Mouse (Mus musculus) embryonic facial prominence, embryonic 11.5 days (tissue): ENCODE data around the gene Cbfa2t3. TPM values are rescaled to one million over a fixed set of nuclear protein-coding genes. Genes with fewer than 3 reads are reported as not detected.

Experiments used
- ATAC-seq: fragments of 200-750 bp; cut with Nextera tagmentation; replicated peaks from 2 replicates; pipeline ENCODE4 v1.8.0; 2017; ENCODE audit warnings: low read depth; ENCODE audit not compliant: insufficient number of reproducible peaks, low FRiP score, low TSS enrichment
- DNase-seq: peaks from one replicate; pipeline ENCODE4 v3.0.0-alpha.2; 2015; ENCODE audit warnings: low spot score
- H3K27ac ChIP-seq: fragments of 300-500 bp; sonication (generic); replicated peaks from 2 replicates; pipeline ENCODE4 v1.5.1; 2014; ENCODE audit warnings: mild to moderate bottlenecking, low read depth, low read length, control low read depth
- H3K27me3 ChIP-seq: fragments of 300-500 bp; sonication (generic); 2 replicates; pipeline ENCODE4 v1.6.1; 2014; ENCODE audit warnings: mild to moderate bottlenecking, low read length, moderate library complexity, mixed read lengths; ENCODE audit not compliant: control insufficient read depth, insufficient read depth
- H3K36me3 ChIP-seq: fragments of 300-500 bp; sonication (generic); replicated peaks from 2 replicates; pipeline ENCODE4 v1.6.1; 2014; ENCODE audit warnings: low read depth, mild to moderate bottlenecking, low read length, moderate library complexity, mixed read lengths; ENCODE audit not compliant: control insufficient read depth, insufficient read depth
- H3K4me1 ChIP-seq: fragments of 300-500 bp; sonication (generic); 2 replicates; pipeline ENCODE4 v1.6.1; 2014; ENCODE audit warnings: low read length, mixed read lengths; ENCODE audit not compliant: control insufficient read depth, insufficient read depth
- H3K4me2 ChIP-seq: fragments of 300-500 bp; sonication (generic); 2 replicates; pipeline ENCODE4 v1.6.1; 2014; ENCODE audit warnings: low read depth, mild to moderate bottlenecking, control low read depth, low read length, moderate library complexity
- H3K4me3 ChIP-seq: fragments of 300-500 bp; sonication (generic); 2 replicates; pipeline ENCODE4 v1.5.1; 2014; ENCODE audit warnings: low read depth, low read length, control low read depth
- H3K9ac ChIP-seq: fragments of 300-500 bp; sonication (generic); replicated peaks from 2 replicates; pipeline ENCODE4 v1.6.1; 2014; ENCODE audit warnings: mild to moderate bottlenecking, control low read depth, low read length
- H3K9me3 ChIP-seq: fragments of 300-500 bp; sonication (generic); replicated peaks from 2 replicates; pipeline ENCODE4 v1.6.1; 2016; ENCODE audit warnings: mild to moderate bottlenecking, low read length, inconsistent platforms, mixed read lengths; ENCODE audit not compliant: control insufficient read depth
- WGBS: fragments of 180-500 bp; shearing (Covaris S2); extraction: QIAGEN DNeasy Blood & Tissue Kit; methylation state at CpG from one replicate; pipeline ENCODE4 v1.1.7; 2014; 5-methylcytosine and 5-hydroxymethylcytosine counted together
- polyA plus RNA-seq: library from polyadenylated mRNA; unstranded; fragments of >200 nt; fragmentation: Nextera tagmentation; extraction: Ambion mirVana; gene quantifications from 2 replicates; pipeline ENCODE4 v1.2.1, GENCODE M21; 2014

Cbfa2t3 gene
- polyA plus RNA-seq, 1 experiment from 2014 or later, result 1.9 TPM

- WGBS, result 72% methylated on average over 3 of the region's 3 CpGs
- ATAC-seq (no peak), DNase-seq (no peak)
- no peaks in the 10 kb centered on the region for H3K4me1 ChIP-seq
- no peak overlapping the region for H3K4me2 ChIP-seq
- H3K9ac ChIP-seq, result no peak overlapping the region
- no peaks in the 10 kb centered on the region for H3K36me3 ChIP-seq
- no peaks in the 10 kb centered on the region for H3K9me3 ChIP-seq
- H3K4me3 ChIP-seq, result no peak overlapping the region
- H3K27me3 ChIP-seq, result no peaks in the 10 kb centered on the region
- no peak overlapping the region for H3K27ac ChIP-seq
Measured at GRCm38 (mm10) chr8:122704612-122705011, 5.7 kb upstream of the Cbfa2t3 start.

- ATAC-seq (no peak), DNase-seq (no peak)
- Histone ChIP-seq H3K9me3 (no peaks in the 10 kb centered on the region), H3K4me2 (no peak overlapping the region), H3K4me3 (no peak overlapping the region), H3K27me3 (no peaks in the 10 kb centered on the region), H3K27ac (no peak overlapping the region), H3K4me1 (no peaks in the 10 kb centered on the region), H3K9ac (no peak overlapping the region), H3K36me3 (no peaks in the 10 kb centered on the region)
- 83% methylated on average over 6 of the region's 6 CpGs for whole genome bisulfite sequencing
Measured at GRCm38 (mm10) chr8:122702957-122703356, 4.0 kb upstream of the Cbfa2t3 start.

GRCm38 (mm10) chr8:122702301-122702941 lies 3.5 kb upstream of the Cbfa2t3 start:
- Histone ChIP-seq H3K9me3 (no peaks in the 10 kb centered on the region), H3K4me3 (no peak overlapping the region), H3K9ac (no peak overlapping the region), H3K27ac (no peak overlapping the region), H3K27me3 (no peaks in the 10 kb centered on the region), H3K36me3 (no peaks in the 10 kb centered on the region), H3K4me2 (no peak overlapping the region), H3K4me1 (no peaks in the 10 kb centered on the region)
- DNase-seq, result no peak
- WGBS, result 59% methylated on average over 10 of the region's 10 CpGs
- ATAC-seq, result no peak

GRCm38 (mm10) chr8:122701441-122702185 lies 2.7 kb upstream of the Cbfa2t3 start:
- no peak overlapping the region for H3K9ac ChIP-seq
- no peaks in the 10 kb centered on the region for H3K27me3 ChIP-seq
- H3K4me2 ChIP-seq, result no peak overlapping the region
- no peak overlapping the region for H3K4me3 ChIP-seq
- no peaks in the 10 kb centered on the region for H3K4me1 ChIP-seq
- H3K36me3 ChIP-seq, result no peaks in the 10 kb centered on the region
- H3K27ac ChIP-seq, result no peak overlapping the region
- ATAC-seq (no peak), DNase-seq (no peak)
- 79% methylated on average over 12 of the region's 12 CpGs for WGBS
- H3K9me3 ChIP-seq, result no peaks in the 10 kb centered on the region

GRCm38 (mm10) chr8:122700628-122701027 lies 1.7 kb upstream of the Cbfa2t3 start:
- Histone ChIP-seq H3K4me2 (no peak overlapping the region), H3K36me3 (no peaks in the 10 kb centered on the region), H3K4me3 (no peak overlapping the region), H3K27ac (no peak overlapping the region), H3K27me3 (no peaks in the 10 kb centered on the region), H3K9me3 (no peaks in the 10 kb centered on the region), H3K9ac (no peak overlapping the region), H3K4me1 (no peaks in the 10 kb centered on the region)
- DNase-seq, result no peak
- 70% methylated on average over 13 of the region's 13 CpGs for WGBS
- ATAC-seq, result no peak

GRCm38 (mm10) chr8:122698254-122698768 lies 598 bp downstream of the Cbfa2t3 start:
- 85% methylated on average over 5 of the region's 5 CpGs for WGBS
- H3K9me3 ChIP-seq, result no peaks in the 10 kb centered on the region
- DNase-seq, result no peak
- no peak overlapping the region for H3K4me2 ChIP-seq
- H3K4me1 ChIP-seq, result no peaks in the 10 kb centered on the region
- no peak overlapping the region for H3K27ac ChIP-seq
- 0 out of 2 replicates have a peak overlapping the region, but pooled peaks have one; percentile 3 for H3K4me3 ChIP-seq
- H3K27me3 ChIP-seq, result no peaks in the 10 kb centered on the region
- H3K36me3 ChIP-seq, result no peaks in the 10 kb centered on the region
- ATAC-seq, result no peak
- no peak overlapping the region for H3K9ac ChIP-seq

- 74% methylated on average over 6 of the region's 6 CpGs for WGBS
- no peak overlapping the region for H3K27ac ChIP-seq
- H3K27me3 ChIP-seq, result no peaks in the 10 kb centered on the region
- no peaks in the 10 kb centered on the region for H3K36me3 ChIP-seq
- no peak for ATAC-seq
- no peaks in the 10 kb centered on the region for H3K9me3 ChIP-seq
- no peak for DNase-seq
- no peak overlapping the region for H3K4me2 ChIP-seq
- H3K4me3 ChIP-seq, result no peak overlapping the region
- H3K9ac ChIP-seq, result no peak overlapping the region
- no peaks in the 10 kb centered on the region for H3K4me1 ChIP-seq
Measured at GRCm38 (mm10) chr8:122697586-122697985, 1.3 kb downstream of the Cbfa2t3 start.

- Histone ChIP-seq H3K9ac (no peak overlapping the region), H3K4me3 (no peak overlapping the region), H3K27me3 (no peaks in the 10 kb centered on the region), H3K4me1 (no peaks in the 10 kb centered on the region), H3K27ac (no peak overlapping the region), H3K36me3 (no peaks in the 10 kb centered on the region), H3K4me2 (no peak overlapping the region), H3K9me3 (no peaks in the 10 kb centered on the region)
- WGBS, result 79% methylated on average over 3 of the region's 3 CpGs
- ATAC-seq (no peak), DNase-seq (peak; percentile 27)
Measured at GRCm38 (mm10) chr8:122697181-122697581, 1.7 kb downstream of the Cbfa2t3 start.
